Mouse (Mus musculus): ENCODE results near the gene Lrrtm4.

Lrrtm4 gene

DNA sequence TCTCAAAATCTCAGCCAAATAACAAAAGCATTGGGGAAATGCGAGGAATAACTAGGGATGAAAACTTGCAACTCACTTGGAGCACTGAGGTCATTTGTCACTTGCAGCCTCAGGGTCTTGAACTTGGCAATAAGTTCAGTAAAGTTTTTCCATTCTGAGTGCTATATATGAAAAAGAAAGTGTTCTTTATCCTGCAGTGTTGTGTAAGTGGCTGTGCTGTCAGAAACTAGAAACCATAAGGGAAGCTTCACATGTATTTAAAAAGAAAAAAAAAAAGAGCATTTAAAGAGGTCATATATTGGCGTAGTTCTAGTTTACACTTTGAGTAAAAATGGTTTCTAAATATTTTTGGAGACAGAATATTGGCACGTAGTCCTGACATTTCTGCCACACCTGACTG is 313.1 kb downstream of the Lrrtm4 start:
- no peak for DNase-seq

GRCm38 (mm10) chr6:80352307-80352706 is 333.6 kb downstream of the Lrrtm4 start:
- DNase-seq: no peak

DNA sequence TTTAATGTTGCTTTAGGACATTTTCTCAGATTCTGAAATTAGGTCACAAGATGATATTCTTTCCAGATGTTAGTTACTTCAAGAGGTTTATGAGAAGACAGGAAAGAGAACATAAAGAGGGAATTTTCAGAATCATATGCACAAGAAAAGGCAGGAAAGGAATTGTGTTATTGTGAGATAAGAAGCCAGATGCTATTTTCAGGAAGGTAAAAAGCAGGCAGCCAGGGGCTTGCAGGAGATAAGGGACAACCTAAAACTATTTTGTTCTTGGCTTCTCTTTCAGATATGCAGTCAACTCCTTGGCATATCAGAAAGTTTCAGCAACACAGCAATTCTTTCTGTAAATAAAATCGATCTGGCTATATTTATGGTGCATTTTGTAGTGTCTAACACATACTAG is 338.4 kb downstream of the Lrrtm4 start:
- DNase-seq: no peak

DNA sequence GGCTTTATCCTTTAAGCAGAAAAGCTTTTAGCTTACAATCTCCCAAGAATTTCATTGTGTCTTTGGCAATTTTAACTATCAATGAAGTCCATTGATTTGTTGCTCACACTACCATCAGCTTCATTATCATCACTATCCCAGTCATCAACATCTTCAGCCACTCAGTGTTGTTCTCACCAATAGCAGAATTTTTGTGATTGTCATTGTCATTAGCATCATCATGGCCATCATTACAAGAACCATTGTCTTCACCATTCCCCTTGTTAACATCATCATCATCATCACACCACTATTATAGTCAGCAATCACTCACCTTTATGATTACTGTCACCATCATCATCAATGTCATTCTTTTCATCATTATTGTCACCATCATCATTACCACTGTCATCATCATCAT is 344.9 kb downstream of the Lrrtm4 start:
- DNase-seq: no peak

DNA sequence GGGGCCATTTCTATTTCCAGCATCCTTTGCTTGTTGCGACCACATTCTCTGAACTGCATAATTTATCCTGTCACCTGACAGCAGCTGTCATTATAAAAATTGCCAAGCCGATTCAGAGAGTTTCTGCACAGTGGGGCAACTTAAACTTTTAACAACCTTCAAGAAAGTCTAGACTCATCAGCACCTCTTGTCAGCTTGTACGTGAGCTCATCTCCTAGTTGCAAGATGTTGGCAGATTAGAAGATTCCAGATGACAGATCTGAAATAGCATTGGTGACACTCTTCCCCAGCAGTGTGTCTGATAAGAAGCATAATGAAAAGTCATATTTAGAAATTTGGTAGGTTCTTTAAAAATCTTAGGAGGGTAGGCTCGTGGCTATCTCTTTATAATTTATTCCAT is 347.9 kb downstream of the Lrrtm4 start:
- DNase-seq: no peak

DNA sequence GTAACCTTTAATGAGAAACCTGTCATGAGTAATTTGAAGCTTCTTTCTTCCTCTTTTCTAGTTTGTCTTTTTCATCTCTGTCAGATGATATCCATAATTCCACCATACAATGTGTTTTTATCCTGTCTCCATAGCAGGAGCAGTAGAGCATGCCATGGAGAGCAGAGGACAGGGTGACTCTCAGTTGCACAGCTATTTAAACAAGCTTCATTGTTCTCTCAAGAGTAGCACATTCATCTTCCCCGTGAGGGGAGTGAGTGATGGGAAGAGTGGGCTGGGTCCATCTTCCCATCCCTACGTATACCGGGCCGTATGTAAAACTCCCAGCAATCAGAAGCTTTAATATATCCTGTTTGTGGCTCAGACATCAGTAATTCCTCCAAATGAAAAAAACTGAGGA is 370.9 kb downstream of the Lrrtm4 start:
- no peak for DNase-seq

DNA sequence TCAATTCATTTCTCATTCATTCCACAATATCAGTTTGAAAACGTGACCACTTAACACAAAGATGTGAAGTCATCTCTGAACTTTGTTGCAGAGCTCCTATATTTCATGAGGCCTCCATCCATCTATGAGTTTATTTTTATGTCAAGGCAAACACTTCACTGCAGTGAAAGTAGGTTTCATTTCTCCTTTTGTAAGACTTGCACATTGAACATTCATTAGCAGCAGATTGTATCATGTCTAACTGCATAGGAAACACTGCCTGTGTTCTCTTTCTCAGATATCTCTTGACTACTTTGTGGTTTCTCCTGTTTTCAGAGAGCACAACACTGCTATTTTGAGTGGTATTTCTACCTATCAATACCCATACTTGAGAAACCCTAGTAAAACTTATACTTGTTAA is 388.1 kb downstream of the Lrrtm4 start:
- no peak for DNase-seq

GRCm38 (mm10) chr6:80440135-80440534 is 421.5 kb downstream of the Lrrtm4 start:
- DNase-seq: no peak

DNA sequence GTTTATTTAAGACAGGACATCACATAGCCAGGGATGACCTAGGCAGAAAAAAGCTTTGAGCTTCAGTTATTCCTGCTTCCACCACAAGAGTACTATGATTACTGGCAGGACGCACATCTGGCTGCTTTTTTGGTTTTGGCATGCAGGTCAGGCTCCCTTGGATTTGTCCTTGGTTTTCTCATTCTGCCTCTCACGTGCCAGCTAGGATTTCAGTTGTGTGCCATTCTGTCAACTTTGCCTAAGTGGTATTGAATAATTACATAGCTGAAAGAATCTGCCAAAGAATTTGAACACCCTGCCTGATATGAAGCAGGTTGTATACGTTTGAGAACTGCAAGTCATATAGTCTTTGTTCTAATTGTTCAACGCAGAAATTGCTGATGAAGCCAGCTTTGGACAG is 451.9 kb downstream of the Lrrtm4 start:
- no peak for DNase-seq

DNA sequence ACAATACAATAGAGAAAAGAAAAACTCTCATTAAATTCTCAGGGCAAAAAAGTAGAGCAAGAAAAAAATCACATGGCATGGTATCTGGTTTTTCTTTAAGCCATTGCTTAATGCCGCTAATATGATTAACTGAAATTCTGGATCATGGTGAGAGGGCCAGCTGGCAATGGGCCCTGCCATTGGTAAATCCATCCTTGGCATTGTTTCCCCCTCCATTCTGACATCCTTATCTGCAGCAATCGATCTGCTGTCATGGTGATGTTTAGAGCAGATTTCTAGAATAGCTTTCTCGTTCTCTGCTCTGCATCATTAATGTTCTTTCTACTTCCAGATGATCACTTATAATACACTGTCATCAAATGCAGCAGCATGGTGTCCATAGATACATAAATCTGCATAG is 457.5 kb downstream of the Lrrtm4 start:
- no peak for DNase-seq

DNA sequence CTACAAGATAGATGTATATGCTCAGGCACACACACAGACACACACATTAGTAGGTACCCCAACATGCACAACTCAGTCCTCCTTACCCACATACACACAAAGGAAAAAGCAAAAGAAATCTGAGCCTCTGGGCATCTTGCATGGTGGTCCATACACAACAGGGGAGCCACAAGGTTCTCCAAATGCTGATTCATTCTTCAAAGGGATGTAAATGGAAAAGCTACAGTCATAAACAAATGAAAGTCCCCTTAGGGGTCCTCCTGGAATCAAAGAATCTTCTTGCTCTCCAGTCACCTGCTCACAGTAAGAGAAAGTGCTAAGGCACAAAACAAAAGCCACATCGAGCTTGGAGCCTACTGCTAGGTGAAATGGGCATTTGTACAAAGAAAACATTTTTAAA is 526.3 kb downstream of the Lrrtm4 start:
- DNase-seq: no peak

GRCm38 (mm10) chr6:80549907-80550306 is 531.2 kb downstream of the Lrrtm4 start:
- DNase-seq: no peak

DNA sequence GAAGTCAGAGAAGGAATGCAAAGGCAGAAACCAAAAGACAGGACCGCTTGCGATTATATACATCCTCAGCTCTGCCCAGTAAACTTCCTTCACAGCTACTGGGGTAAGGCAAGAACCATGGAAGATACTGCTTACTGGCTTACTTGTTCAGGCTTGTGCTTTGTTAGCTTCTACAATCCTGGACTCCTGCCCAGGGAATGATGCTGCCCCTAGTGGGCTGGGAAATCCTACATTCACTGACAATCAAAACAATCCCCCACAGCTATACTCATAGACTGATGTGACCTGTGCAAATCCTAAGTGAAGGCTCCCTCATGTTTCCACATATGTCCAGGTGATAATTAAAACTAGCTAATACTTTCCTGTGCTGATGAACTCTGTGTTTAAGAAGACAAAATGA is 534.7 kb downstream of the Lrrtm4 start:
- peak; percentile 8 for DNase-seq

DNA sequence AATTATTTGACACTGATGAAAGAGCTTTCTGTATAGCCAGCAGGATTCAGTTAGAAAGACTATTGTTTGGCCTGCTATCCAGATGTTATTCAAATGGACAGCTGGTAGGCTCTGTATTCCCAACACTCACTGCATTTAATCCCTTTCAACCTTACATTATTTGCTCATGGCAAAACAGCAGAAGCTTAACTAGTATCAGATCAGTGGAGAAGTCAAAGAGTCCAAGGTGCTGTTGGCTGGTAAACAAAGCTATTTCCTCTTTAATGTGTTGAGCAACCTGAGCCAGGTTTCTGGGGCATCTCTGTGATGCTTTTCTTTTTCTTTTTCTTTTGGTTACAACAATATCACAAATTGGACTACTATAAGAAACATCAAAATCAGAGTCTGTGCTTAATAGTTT is 536.3 kb downstream of the Lrrtm4 start:
- no peak for DNase-seq

DNA sequence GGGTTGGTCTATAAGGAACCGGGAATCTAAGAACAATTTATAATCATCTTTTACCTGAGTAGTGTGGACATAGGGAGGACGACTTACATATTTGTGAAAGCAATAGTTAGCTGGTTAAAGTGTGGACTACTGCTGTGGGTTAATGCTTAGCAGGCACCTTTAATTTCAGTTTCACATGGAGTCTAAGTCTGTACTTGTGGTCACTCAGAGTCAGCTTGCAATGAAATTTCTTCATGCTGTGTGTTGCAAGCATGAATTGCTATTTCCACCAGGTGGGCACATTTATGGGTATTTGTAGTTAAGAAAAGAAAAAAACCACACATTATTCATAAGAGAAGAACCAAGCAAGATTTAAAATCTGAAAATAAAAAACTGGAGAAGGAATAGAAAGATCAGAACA is 558.5 kb downstream of the Lrrtm4 start:
- DNase-seq: no peak

- no peak for DNase-seq
Measured at GRCm38 (mm10) chr6:80582225-80582624, 563.5 kb downstream of the Lrrtm4 start.

DNA sequence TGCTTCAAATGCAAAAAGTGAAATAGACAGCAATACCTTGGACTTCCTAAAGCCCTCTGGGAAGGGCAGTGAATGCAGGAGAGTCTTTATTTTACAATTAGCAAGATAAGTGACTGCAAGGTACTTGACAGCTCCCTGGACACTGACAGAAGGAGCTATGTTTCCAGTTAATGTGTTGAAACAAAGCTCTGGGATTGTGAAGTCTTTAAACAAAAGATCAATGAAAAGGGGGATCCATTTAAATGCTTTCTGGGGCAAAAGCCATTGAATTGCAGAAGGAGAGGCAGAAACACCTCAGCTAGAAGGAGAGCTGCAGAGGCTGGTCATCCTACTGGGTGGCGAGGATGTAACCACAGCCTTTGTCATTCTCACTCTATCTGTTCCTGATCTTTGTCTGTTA is 571.1 kb downstream of the Lrrtm4 start:
- no peak for DNase-seq

- DNase-seq: no peak
Measured at GRCm38 (mm10) chr6:80619508-80619907, 600.8 kb downstream of the Lrrtm4 start.

DNA sequence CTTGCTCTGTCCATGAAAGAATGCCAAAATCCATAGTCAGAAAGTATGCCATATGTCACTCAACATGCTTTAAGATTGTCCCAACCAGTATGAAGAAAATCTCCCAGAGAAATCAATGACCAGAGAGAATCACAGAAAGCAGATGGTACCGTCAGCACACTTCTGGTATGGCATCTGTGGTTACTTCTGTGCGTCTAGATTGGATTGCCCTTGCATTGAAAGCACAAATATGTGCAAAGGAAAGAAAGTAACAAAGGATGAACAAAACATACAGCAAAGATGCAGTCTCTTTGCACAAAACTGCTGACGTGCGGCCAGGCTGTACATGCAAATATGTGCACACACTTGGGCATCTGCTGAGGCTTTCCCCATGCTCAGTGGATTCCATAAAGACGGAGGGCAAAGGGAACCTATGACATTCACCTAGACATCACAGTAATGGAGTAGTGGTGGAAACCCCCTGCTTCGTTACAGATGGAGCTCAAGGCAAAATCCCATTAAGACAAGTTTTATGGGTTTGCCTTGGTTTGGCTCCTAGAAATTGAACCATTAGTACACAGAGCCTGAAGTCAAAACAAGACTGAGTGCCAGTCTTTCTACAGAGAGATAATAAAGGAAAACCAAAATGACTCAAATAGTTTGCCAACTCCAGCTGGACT is 604.1 kb downstream of the Lrrtm4 start:
- DNase-seq: no peak

DNA sequence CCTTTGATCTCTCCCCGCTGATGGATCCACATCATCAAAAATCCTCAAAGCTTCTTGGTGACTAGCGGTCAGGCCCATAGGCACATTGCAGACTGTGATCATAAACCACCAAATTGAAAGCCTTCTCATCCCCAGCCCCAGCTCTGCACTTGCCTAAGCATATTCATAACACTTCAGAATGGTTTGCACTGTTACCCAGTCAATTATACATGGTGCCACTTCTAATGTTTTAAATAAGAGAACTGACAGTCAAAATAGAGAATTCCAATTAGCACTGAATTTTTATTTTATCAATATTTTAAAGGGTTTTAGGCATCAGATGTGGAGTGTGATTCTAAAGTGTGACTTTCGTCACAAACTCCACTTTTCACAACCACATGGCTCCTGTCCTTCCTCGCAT is 606.8 kb downstream of the Lrrtm4 start:
- DNase-seq: no peak

GRCm38 (mm10) chr6:80662729-80663128 is 644.1 kb downstream of the Lrrtm4 start:
- no peak for DNase-seq

DNA sequence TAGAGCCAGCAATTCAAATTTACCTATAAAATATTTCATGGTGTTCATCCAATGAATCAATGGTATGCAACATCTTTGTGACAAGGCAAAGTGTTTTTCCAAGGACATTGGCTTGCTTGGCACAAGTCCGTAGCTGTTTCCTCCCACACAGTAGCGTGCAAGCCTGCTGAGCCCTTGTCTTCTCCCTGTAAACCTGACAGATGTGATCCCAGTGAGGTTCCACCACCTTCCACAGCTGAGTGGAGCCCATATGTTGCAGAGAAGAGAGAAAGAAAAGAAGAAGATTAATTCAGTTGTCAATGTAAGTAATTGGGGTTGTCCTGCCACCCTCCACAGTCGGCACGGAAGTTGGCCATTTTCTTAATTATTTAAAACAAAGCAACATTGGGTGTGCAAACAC is 645.4 kb downstream of the Lrrtm4 start:
- no peak for DNase-seq

DNA sequence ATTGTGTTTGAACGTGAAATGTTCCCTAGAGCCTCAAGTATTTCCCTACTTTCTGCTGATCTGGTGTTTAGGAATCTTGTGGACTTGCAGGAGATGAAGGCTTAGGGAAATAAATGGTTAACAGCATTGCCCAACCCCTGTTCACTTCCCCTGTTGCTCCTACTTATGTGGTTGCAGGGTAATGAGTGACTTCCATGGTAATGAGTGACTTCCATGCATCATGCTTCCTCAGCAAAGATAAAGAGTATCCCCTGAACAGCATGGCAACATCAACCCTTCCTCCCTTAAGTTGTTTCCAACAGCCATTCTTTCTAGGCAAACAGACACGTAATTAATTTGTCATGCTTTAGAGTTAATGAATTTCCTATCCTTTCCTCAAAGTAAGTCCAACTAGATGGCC is 685.5 kb downstream of the Lrrtm4 start:
- DNase-seq: no peak

DNA sequence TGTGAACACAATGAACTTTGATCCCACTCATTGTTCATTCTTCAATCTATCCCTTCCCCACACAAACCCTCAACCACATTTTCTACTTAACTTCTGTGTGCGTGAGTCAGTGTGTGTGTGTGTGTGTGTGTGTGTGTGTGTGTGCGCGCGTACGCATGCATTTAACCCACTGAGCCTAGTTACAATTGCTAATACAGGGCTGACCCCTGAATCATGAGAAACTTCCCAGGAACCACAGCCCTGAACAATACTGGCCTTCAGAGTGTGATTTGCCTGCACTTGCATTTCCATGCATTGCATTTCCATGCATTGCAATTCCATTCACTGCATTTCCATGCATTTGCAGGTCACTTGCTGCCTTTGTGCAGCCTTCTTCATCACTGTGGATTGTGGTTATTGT is 701.8 kb downstream of the Lrrtm4 start:
- DNase-seq: no peak

- no peak for DNase-seq
Measured at GRCm38 (mm10) chr6:80733416-80733815, 714.7 kb downstream of the Lrrtm4 start.

DNA sequence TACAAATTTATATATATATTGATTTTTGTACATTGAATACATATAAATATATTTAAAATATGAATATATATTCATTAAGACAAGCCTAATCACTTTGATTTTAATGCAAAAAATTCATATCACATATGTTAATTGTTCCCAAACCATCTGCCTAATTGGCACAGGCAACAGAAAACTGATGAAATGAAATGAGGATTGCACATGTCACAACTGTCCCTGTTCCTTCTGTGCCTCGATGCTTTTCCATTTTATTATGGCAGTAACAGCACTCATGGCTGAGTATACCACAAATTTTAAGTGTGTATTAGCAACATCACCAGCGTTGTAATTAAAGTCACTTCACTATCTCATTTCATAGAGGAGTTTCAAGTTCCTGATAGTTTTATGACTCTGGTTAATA is 732.1 kb downstream of the Lrrtm4 start:
- no peak for DNase-seq
